In the genomic region with DNA sequence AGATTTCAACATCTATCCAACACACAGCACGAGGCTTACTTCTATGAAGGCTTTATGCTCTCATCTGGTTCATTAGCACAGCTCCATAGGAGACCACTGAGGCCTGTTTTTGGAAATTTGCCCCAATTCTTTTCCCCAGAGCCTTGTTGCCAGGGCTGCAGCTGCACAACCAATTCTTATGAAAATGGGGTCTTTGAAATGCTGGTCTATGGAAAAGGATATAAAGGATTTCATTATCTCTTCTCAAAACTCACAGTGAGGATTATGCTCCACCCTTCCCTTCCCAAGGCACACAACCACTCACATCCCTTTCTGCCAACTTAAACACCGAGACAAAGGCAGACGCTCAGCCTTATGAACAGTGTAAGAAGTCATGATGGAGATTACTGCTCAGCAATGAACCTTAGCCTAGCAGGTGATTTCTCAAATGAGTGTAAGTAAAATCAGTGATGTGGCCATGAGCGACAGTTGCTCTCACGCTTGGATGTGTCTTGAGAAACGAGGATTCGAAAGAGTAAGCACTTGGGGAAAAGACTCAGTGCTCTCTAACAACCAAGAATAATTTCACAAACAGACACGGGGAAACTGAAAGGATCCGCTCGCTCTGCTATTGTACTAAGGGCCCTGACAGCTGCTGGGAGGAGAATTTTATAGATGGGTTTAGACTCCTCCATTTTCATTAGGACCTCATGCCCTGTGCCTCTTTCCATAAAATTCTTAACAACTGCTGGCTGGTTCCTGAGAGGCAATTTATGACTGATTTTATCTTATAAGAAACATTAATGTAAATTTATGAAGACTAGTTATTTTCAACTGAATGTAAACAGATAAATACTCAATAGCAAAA, we compare ENCODE assay signal across 9 mouse cellular contexts. TPM values are rescaled to one million over a fixed set of nuclear protein-coding genes. Genes with fewer than 3 reads are reported as not detected.
DNase-seq lines count a peak whose midpoint lies in the region; ATAC-seq lines count a peak whose summit lies in the region.
"Had no signal": no experiment of that assay in that cellular context is flagged by ENCODE, and none has a peak within 500 bp of the region (broad histone marks: within the 10 kb centered on the region; RNA-seq: fewer than 3 reads in every experiment).

No protein-coding gene starts in this region.

- peak; percentile 21 for DNase-seq in cerebellum, adult 9-10 months
- DNase-seq in cerebellum, postnatal 36 days, result no peak
- DNase-seq in brain, embryonic 18.5 days (ENCODE audit: low read depth, low spot score), result peak; percentile 73
- peak; percentile 64 for DNase-seq in hindbrain, embryonic 10.5 days (ENCODE audit: low spot score)
- peak; percentile 76 for DNase-seq in midbrain, embryonic 10.5 days (ENCODE audit: low spot score)
- no peak for DNase-seq in thymus, postnatal 36 days
- DNase-seq: kidney, postnatal 25 days had no signal

- peaks cover 57% of the 10 kb centered on the region for H3K36me3 ChIP-seq in hindbrain, embryonic 10.5 days
- H3K36me3 ChIP-seq in midbrain, embryonic 10.5 days, result peaks cover 47% of the 10 kb centered on the region

- ATAC-seq in monocyte, adult 5-6 weeks (replicated peaks; ENCODE audit: insufficient number of reproducible peaks, low FRiP score, low TSS enrichment, poor library complexity, severe bottlenecking), result no peak
- ATAC-seq in inflammation-experienced regulatory T-cells, adult 6 months, result no peak

- H3K27me3 ChIP-seq in hindbrain, embryonic 10.5 days (ENCODE audit: insufficient read depth, poor library complexity, severe bottlenecking), result no peaks in the 10 kb centered on the region
- no peaks in the 10 kb centered on the region for H3K27me3 ChIP-seq in midbrain, embryonic 10.5 days (ENCODE audit: low read depth, poor library complexity, severe bottlenecking)

- H3K4me3 ChIP-seq in hindbrain, embryonic 10.5 days, result peak overlapping the region; percentile 22
- H3K4me3 ChIP-seq in midbrain, embryonic 10.5 days, result peak overlapping the region; percentile 18

- peaks cover 55% of the 10 kb centered on the region for H3K4me1 ChIP-seq in hindbrain, embryonic 10.5 days (replicated peaks)
- peaks cover 73% of the 10 kb centered on the region for H3K4me1 ChIP-seq in midbrain, embryonic 10.5 days

- H3K9me3 ChIP-seq in hindbrain, embryonic 10.5 days, result peaks cover 5% of the 10 kb centered on the region; the same call in 1 of the 2 replicates
- peaks cover 5% of the 10 kb centered on the region; the same call in 1 of the 2 replicates for H3K9me3 ChIP-seq in midbrain, embryonic 10.5 days (replicated peaks)

- 42% methylated on average over 10 of the region's 10 CpGs for WGBS in hindbrain, embryonic 10.5 days
- 26% methylated on average over 10 of the region's 10 CpGs for WGBS in midbrain, embryonic 10.5 days

- peak overlapping the region; percentile 88 for H3K27ac ChIP-seq in hindbrain, embryonic 10.5 days
- H3K27ac ChIP-seq in midbrain, embryonic 10.5 days (replicated peaks), result peak overlapping the region; percentile 88

RNA-seq across cellular contexts. Expression of a gene that starts 33.0 kb away (rescaled TPM):
- 212 and 247 TPM in 2 replicates for polyA plus RNA-seq in hindbrain, embryonic 10.5 days (2016; fragmentation: Nextera tagmentation; extraction: Ambion mirVana)
- 229 and 253 TPM in 2 replicates for polyA plus RNA-seq in midbrain, embryonic 10.5 days (2016; fragmentation: Nextera tagmentation; extraction: Ambion mirVana)
- 142 to 226 TPM (median 192 TPM) in 3 replicates for total RNA-seq in monocyte, adult 5-6 weeks (2017)
- 100 to 1,000 TPM; 243 to 360 (median 322) TPM for polyA plus RNA-seq in inflammation-experienced regulatory T-cells, adult 6 months (2017; shearing (Covaris generic))

Comparison
In these comparisons a context has a peak if more than half of its experiments do, and no peak if none do; other contexts are left out.
1. DNase-seq: peak in cerebellum, adult 9-10 months (single experiment), brain, embryonic 18.5 days (single experiment), hindbrain, embryonic 10.5 days (single experiment) and midbrain, embryonic 10.5 days (single experiment); none in cerebellum, postnatal 36 days (0 of 2) and thymus, postnatal 36 days (0 of 2).